Mouse (Mus musculus) G1E (cell line): ENCODE results near the gene 1110008L16Rik.

Experiments used
- CTCF ChIP-seq: IDR thresholded peaks from 2 replicates; pipeline ENCODE4 v1.5.1; 2012; ENCODE audit warnings: low read depth, low read length, inconsistent platforms, mixed read lengths
- GATA1 ChIP-seq: IDR thresholded peaks from 2 replicates; pipeline ENCODE4 v1.6.1; 2012; ENCODE audit warnings: borderline replicate concordance, low read length, inconsistent platforms, mixed read lengths
- GATA2 ChIP-seq: IDR thresholded peaks from 2 replicates; pipeline ENCODE4 v1.6.1; 2012; ENCODE audit warnings: low read depth, low read length, inconsistent platforms, borderline replicate concordance
- POLR2AphosphoS5 ChIP-seq: IDR thresholded peaks from 2 replicates; pipeline ENCODE4 v1.6.1; 2012; ENCODE audit warnings: low read depth, low read length, inconsistent platforms; ENCODE audit not compliant: insufficient replicate concordance
- TAL1 ChIP-seq: conservative IDR thresholded peaks from 2 replicates; pipeline ENCODE4 v1.6.1; 2012; ENCODE audit warnings: low read depth, low read length, inconsistent platforms, mixed read lengths

- TF ChIP-seq GATA1 (no peak), CTCF (no peak), POLR2AphosphoS5 (no peak), TAL1 (no peak), GATA2 (no peak)
Measured at GRCm38 (mm10) chr12:55325702-55326101, 26.3 kb downstream of the 1110008L16Rik start.
